Mouse (Mus musculus): ENCODE results near the gene Asphd1. TPM values are rescaled to one million over a fixed set of nuclear protein-coding genes. Genes with fewer than 3 reads are reported as not detected.

The Asphd1 gene
- 0.12 TPM in 1 of 2 replicates, not detected in the other for polyA plus RNA-seq (2015; fragmentation: Nextera tagmentation; extraction: Ambion mirVana)

GRCm38 (mm10) chr7:126949403-126949792, at the start of gene Asphd1:
Gene Asphd1 (minus strand): TSS chr7:126949582.

GRCm38 (mm10) chr7:126975950-126976866, 26.8 kb upstream of the Asphd1 start, which contains the start of gene Cdiptos:
Gene Cdiptos (minus strand): TSS chr7:126976098.

DNA sequence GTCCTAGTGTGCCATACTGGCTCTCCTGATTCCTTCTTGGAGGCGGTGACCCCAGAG, 26.3 kb upstream of the Asphd1 start, which contains the start of gene Cdipt:
Gene Cdipt (plus strand): TSS at position 22 of the 57 bp plus-strand sequence.

DNA sequence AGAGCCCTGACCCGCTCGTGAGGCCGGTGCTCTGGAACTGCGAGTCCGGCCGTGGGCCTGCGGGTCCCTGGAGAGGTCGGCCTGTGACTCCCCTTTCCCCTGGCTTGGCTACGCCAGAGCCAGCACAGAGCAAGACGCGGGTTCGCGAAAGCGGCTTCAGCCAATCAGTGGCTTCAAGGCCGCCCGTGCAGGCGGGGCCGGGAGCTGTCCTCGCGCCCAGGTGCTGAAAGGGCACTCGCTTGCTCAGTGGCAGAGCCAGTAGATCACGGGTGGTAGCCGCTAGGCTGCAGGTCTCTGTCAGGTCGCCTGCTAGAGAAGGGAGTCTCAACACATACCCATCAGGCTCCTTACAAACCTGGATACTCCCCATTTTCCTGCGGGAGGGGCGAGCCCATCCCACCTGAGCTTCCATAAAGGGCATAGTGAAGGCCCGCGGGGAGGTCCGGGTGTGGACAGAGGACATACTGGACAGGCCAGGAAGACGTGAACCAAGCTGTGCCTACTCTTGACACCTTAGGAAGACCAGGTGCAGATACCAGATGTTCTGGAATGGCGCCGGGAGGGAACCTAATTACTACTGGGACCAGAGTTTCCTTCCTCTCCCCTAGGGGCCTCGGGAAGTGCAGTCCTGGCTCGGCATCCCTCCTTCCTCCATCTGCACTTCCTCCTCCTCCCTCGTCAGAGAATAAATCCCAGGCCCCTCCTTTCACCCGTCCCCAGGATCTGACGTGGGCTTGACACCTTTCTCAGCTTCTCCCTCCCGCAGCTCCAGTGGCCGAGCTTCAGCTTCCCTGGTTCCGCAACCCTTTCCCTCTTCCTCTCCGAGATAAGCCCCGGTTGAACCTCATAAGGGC, 638 bp upstream of the Asphd1 start, which contains the start of gene Sez6l2:
Gene Sez6l2 (plus strand): TSS at position 771 of the 854 bp plus-strand sequence.

DNA sequence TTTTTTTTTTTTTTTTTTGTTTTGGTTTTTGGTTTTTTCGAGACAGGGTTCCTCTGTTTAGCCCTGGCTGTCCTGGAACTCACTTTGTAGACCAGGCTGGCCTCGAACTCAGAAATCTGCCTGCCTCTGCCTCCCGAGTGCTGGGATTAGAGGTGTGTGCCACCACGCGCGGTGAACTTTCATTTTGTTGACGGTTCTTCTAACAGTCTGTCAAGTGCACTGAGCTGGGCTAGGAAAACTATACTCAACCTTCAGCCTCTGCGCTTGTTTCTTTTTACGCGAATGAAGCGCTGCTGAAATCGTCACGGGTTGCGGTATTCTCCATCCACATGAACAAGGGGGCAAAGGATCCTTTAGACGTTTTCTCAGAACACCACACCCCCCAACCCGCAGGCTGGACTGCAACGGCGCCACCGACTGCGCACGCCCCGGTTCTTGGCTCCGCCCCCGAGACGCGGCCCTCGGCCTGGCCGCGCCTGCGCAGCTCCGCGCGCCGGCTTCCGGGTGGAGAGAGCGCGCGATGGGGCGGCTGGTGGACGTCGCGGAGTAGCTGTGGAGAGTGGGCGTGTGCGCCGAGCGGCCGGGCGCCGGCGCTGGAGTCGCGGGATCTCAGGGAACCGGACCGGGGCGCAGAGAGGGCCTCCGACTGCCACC, 20.9 kb downstream of the Asphd1 start, which contains the start of gene Kctd13:
Gene Kctd13 (plus strand): TSS at position 496 of the 654 bp plus-strand sequence.

DNA sequence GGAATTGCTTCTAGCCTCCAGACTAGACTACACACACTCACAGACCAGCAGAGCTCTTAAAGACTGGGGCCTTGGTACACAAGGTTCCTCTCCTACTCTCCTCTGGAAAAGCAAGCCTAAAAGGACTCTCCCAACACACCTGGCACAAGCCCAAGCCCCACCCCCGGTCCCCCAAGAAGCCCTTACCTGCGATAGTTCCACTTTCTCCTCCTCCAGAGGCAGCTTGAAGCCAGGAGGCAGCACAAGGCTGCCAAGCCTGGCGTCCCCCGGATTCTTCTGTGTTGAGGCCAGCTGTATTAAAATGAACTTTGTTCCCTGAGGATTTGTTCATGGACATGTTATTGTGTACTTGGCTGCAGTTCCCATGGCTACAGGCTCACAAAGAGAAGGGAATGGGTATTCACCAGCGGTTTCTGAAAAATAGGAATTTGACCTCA, 26.7 kb downstream of the Asphd1 start, which contains the start of gene Tmem219:
Gene Tmem219 (minus strand): TSS at position 294 of the 437 bp plus-strand sequence.

Other genes with a start within 250 kb of the Asphd1 start
- 226 and 316 TPM in 2 replicates for gene Coro1a, start 241.8 kb downstream of the Asphd1 start, polyA plus RNA-seq (2015; fragmentation: Nextera tagmentation; extraction: Ambion mirVana)
- gene Mapk3, start 190.0 kb downstream of the Asphd1 start, polyA plus RNA-seq (2015; fragmentation: Nextera tagmentation; extraction: Ambion mirVana) = 46.8 and 62.2 TPM in 2 replicates
- 4.7 and 6.9 TPM in 2 replicates for gene Gdpd3, start 183.2 kb downstream of the Asphd1 start, polyA plus RNA-seq (2015; fragmentation: Nextera tagmentation; extraction: Ambion mirVana)
- 155 and 172 TPM in 2 replicates for gene Ypel3, start 172.6 kb downstream of the Asphd1 start, polyA plus RNA-seq (2015; fragmentation: Nextera tagmentation; extraction: Ambion mirVana)
- 0.81 and 1.0 TPM in 2 replicates for gene Tbx6, start 168.1 kb downstream of the Asphd1 start, polyA plus RNA-seq (2015; fragmentation: Nextera tagmentation; extraction: Ambion mirVana)
- 134 and 141 TPM in 2 replicates for gene Ppp4c, start 157.1 kb downstream of the Asphd1 start, polyA plus RNA-seq (2015; fragmentation: Nextera tagmentation; extraction: Ambion mirVana)
- 0.16 TPM in 1 of 2 replicates, not detected in the other for gene Fam57b, start 151.9 kb downstream of the Asphd1 start, polyA plus RNA-seq (2015; fragmentation: Nextera tagmentation; extraction: Ambion mirVana)
- not detected in 2 replicates for gene 4930451I11Rik, start 117.9 kb downstream of the Asphd1 start, polyA plus RNA-seq (2015; fragmentation: Nextera tagmentation; extraction: Ambion mirVana)
- gene Doc2a, start 102.2 kb downstream of the Asphd1 start, polyA plus RNA-seq (2015; fragmentation: Nextera tagmentation; extraction: Ambion mirVana) = not detected in 2 replicates
- gene Hirip3, start 87.6 kb downstream of the Asphd1 start, polyA plus RNA-seq (2015; fragmentation: Nextera tagmentation; extraction: Ambion mirVana) = 22.2 and 23.3 TPM in 2 replicates
- gene Ino80e, start 87.2 kb downstream of the Asphd1 start, polyA plus RNA-seq (2015; fragmentation: Nextera tagmentation; extraction: Ambion mirVana) = 54.5 and 56.4 TPM in 2 replicates
- 16.8 and 21.7 TPM in 2 replicates for gene Taok2, start 64.9 kb downstream of the Asphd1 start, polyA plus RNA-seq (2015; fragmentation: Nextera tagmentation; extraction: Ambion mirVana)
- gene Tmem219, start 26.7 kb downstream of the Asphd1 start, polyA plus RNA-seq (2015; fragmentation: Nextera tagmentation; extraction: Ambion mirVana) = 27.2 and 31.4 TPM in 2 replicates
- gene Kctd13, start 20.7 kb downstream of the Asphd1 start, polyA plus RNA-seq (2015; fragmentation: Nextera tagmentation; extraction: Ambion mirVana) = 9.0 and 9.3 TPM in 2 replicates
- 0.34 and 0.40 TPM in 2 replicates for gene Sez6l2, start 981 bp upstream of the Asphd1 start, polyA plus RNA-seq (2015; fragmentation: Nextera tagmentation; extraction: Ambion mirVana)
- 56.1 and 61.1 TPM in 2 replicates for gene Cdipt, start 26.3 kb upstream of the Asphd1 start, polyA plus RNA-seq (2015; fragmentation: Nextera tagmentation; extraction: Ambion mirVana)
- gene Cdiptos, start 26.5 kb upstream of the Asphd1 start, polyA plus RNA-seq (2015; fragmentation: Nextera tagmentation; extraction: Ambion mirVana) = 1.4 and 2.3 TPM in 2 replicates
- gene Mvp, start 65.0 kb upstream of the Asphd1 start, polyA plus RNA-seq (2015; fragmentation: Nextera tagmentation; extraction: Ambion mirVana) = 13.4 and 15.9 TPM in 2 replicates
- gene Pagr1b, start 66.9 kb upstream of the Asphd1 start, polyA plus RNA-seq (2015; fragmentation: Nextera tagmentation; extraction: Ambion mirVana) = not detected in 2 replicates
- 32.5 and 43.1 TPM in 2 replicates for gene Pagr1a, start 67.8 kb upstream of the Asphd1 start, polyA plus RNA-seq (2015; fragmentation: Nextera tagmentation; extraction: Ambion mirVana)
- 3.7 and 10.6 TPM in 2 replicates for gene Gm42742, start 71.5 kb upstream of the Asphd1 start, polyA plus RNA-seq (2015; fragmentation: Nextera tagmentation; extraction: Ambion mirVana)
- 0.55 and 0.86 TPM in 2 replicates for gene Prrt2, start 71.6 kb upstream of the Asphd1 start, polyA plus RNA-seq (2015; fragmentation: Nextera tagmentation; extraction: Ambion mirVana)
- gene Maz, start 77.5 kb upstream of the Asphd1 start, polyA plus RNA-seq (2015; fragmentation: Nextera tagmentation; extraction: Ambion mirVana) = 47.2 and 48.3 TPM in 2 replicates
- 109 and 120 TPM in 2 replicates for gene Kif22, start 92.9 kb upstream of the Asphd1 start, polyA plus RNA-seq (2015; fragmentation: Nextera tagmentation; extraction: Ambion mirVana)
- gene Zg16, start 137.7 kb upstream of the Asphd1 start, polyA plus RNA-seq (2015; fragmentation: Nextera tagmentation; extraction: Ambion mirVana) = 10.1 and 23.2 TPM in 2 replicates
- gene AI467606, start 141.8 kb upstream of the Asphd1 start, polyA plus RNA-seq (2015; fragmentation: Nextera tagmentation; extraction: Ambion mirVana) = 24.3 and 30.3 TPM in 2 replicates
- gene Qprt, start 172.6 kb upstream of the Asphd1 start, polyA plus RNA-seq (2015; fragmentation: Nextera tagmentation; extraction: Ambion mirVana) = 1.4 and 1.5 TPM in 2 replicates
- gene Spn, start 188.2 kb upstream of the Asphd1 start, polyA plus RNA-seq (2015; fragmentation: Nextera tagmentation; extraction: Ambion mirVana) = 20.0 and 22.3 TPM in 2 replicates
- 27.7 and 29.2 TPM in 2 replicates for gene Cd2bp2, start 246.5 kb upstream of the Asphd1 start, polyA plus RNA-seq (2015; fragmentation: Nextera tagmentation; extraction: Ambion mirVana)